Mouse (Mus musculus) central nervous system, embryonic 11.5 days (tissue): ENCODE measurements around the gene Angptl4. TPM values are rescaled to one million over a fixed set of nuclear protein-coding genes. Genes with fewer than 3 reads are reported as not detected.

Source experiments
- polyA plus RNA-seq: library from polyadenylated mRNA; depleted of rRNA; stranded (reverse); fragments of >200 nt; gene quantifications from 2 replicates; pipeline ENCODE4 v1.2.3, GENCODE M21; 2012; rRNA removed

Gene Angptl4
- polyA plus RNA-seq = 9.9 and 15.8 TPM in 2 replicates

GRCm38 (mm10) chr17:33781124-33781977 lies at the start of gene Angptl4:
Gene Angptl4, minus strand, starts transcription at chr17:33781830.

DNA sequence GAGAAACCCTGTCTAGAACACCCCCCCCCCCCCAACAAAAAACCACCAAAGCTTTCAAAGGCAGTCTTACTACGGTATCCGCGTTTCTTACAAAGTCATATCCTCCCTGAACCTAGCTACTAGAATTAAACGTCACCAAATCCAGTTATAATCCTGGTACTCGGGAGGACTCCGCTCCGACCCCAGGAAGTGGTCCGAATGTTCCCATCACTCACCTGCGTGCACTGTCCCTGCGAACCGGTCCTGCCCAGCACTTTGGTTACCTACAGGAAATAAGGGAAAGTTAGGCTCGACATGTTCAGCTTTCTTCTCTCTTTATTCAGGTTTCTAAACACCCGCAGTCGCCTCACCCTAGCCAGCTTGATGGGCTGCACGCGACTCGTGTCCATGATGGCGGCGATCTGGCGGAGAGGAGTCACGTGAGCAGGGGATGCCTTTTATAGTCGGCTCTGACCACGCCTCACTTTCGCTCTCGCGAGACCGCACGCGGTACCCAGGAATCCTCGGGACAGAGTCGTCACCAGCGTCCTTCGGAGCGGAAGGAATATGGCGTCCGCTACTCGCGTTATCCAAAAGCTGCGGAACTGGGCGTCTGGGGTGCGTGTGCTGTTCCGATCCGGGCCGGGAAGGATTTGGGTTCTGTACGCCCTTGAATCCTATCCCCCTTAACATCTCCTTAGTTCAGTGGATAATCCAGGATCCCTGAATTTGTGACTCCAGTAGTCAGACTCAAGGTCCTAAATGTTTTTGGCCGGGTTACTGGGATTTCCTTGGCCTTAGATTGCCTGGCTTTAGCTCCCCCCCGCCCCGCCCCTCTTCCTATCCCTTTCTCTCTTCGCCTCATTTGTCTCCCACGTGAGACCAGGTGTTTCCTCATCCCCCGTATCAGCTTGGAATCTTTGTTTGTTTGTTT lies 42.7 kb upstream of the Angptl4 start, which contains the start of the genes Rps28 and Ndufa7:
Gene Rps28, minus strand, starts transcription at position 479 of the 913 bp plus-strand sequence.
Gene Ndufa7, plus strand, starts transcription at position 489 of the 913 bp plus-strand sequence.

DNA sequence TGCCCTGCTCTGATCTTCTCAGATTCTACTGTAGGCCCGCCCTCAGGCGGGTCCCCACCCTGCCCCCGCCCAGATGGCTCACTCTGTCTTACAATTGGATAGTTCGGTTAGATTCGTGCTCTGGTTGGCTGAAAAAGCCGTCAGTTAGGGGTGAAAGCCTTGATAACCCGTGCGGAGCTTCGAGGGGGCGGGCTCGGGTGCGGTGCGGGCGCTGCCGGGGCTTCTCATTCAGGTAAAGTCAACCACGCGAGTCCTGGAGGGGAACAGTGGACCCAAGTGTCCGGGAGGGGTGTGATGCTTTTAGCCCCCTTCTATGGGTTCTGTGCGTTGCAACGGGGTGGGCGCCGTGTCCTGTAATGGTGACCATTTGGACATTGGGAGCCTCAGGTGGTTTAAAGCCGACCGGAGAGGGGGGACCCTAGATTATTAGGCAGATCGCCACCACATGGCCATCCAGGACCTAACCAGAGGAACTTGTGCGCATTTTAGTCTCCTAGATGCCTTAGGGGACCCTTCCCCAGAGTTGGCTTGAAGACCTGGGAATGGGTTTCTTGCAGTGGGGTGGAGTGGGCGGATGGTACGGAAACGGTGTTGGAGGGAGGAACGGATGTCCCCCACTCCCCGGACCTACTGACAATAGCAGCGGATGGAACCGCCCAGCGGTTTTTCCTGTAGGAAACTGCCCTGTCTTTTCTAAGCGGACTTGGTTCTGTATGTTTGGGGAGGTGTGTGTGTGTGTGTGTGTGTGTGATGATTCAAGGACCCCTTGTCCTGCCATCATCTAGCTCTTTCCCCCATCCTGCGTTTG lies 28.9 kb upstream of the Angptl4 start, which contains the start of gene Kank3:
Gene Kank3, plus strand, starts transcription at position 186 of the 808 bp plus-strand sequence.

GRCm38 (mm10) chr17:33760255-33761165 lies 21.1 kb downstream of the Angptl4 start, which contains the start of gene Rab11b:
Gene Rab11b, minus strand, starts transcription at chr17:33760530.

Other genes with a start within 250 kb of the Angptl4 start
- 1.7 TPM in 2 replicates for gene Myo1f, start 226.1 kb downstream of the Angptl4 start, polyA plus RNA-seq
- gene Zfp414, start 152.7 kb downstream of the Angptl4 start, polyA plus RNA-seq = 46.5 and 72.9 TPM in 2 replicates
- gene Pram1, start 143.8 kb downstream of the Angptl4 start, polyA plus RNA-seq = 0.60 and 0.77 TPM in 2 replicates
- gene Hnrnpm, start 95.0 kb downstream of the Angptl4 start, polyA plus RNA-seq = 448 and 832 TPM in 2 replicates
- 35.1 and 48.1 TPM in 2 replicates for gene March2, start 63.2 kb downstream of the Angptl4 start, polyA plus RNA-seq
- 229 and 347 TPM in 2 replicates for gene Rab11b, start 21.3 kb downstream of the Angptl4 start, polyA plus RNA-seq
- 26.6 and 36.0 TPM in 2 replicates for gene Kank3, start 28.7 kb upstream of the Angptl4 start, polyA plus RNA-seq
- gene Rps28, start 42.7 kb upstream of the Angptl4 start, polyA plus RNA-seq = 1,507 and 1,646 TPM in 2 replicates
- gene Ndufa7, start 42.7 kb upstream of the Angptl4 start, polyA plus RNA-seq = 204 and 305 TPM in 2 replicates
- 44.5 and 53.5 TPM in 2 replicates for gene Cd320, start 61.3 kb upstream of the Angptl4 start, polyA plus RNA-seq
- not detected in 2 replicates for gene Gm7029, start 92.0 kb upstream of the Angptl4 start, polyA plus RNA-seq
- 69.2 and 101 TPM in 2 replicates for gene Kifc1, start 108.8 kb upstream of the Angptl4 start, polyA plus RNA-seq
- 0.31 and 0.34 TPM in 2 replicates for gene Platr17, start 123.3 kb upstream of the Angptl4 start, polyA plus RNA-seq
- gene Daxx, start 127.6 kb upstream of the Angptl4 start, polyA plus RNA-seq = 44.9 and 59.5 TPM in 2 replicates
- gene Tapbp, start 134.1 kb upstream of the Angptl4 start, polyA plus RNA-seq = 10.9 and 14.0 TPM in 2 replicates
- 29.6 and 32.9 TPM in 2 replicates for gene Zbtb22, start 134.1 kb upstream of the Angptl4 start, polyA plus RNA-seq
- 130 and 228 TPM in 2 replicates for gene Rgl2, start 147.7 kb upstream of the Angptl4 start, polyA plus RNA-seq
- 119 and 140 TPM in 2 replicates for gene Pfdn6, start 158.5 kb upstream of the Angptl4 start, polyA plus RNA-seq
- gene Wdr46, start 158.8 kb upstream of the Angptl4 start, polyA plus RNA-seq = 32.1 and 46.5 TPM in 2 replicates
- gene B3galt4, start 169.7 kb upstream of the Angptl4 start, polyA plus RNA-seq = 4.3 and 4.7 TPM in 2 replicates
- 44.6 and 48.5 TPM in 2 replicates for gene Vps52, start 174.0 kb upstream of the Angptl4 start, polyA plus RNA-seq
- 1,239 and 1,610 TPM in 2 replicates for gene Rps18, start 174.2 kb upstream of the Angptl4 start, polyA plus RNA-seq
- 26.7 and 37.4 TPM in 2 replicates for gene H2-K1, start 218.5 kb upstream of the Angptl4 start, polyA plus RNA-seq
- 55.3 and 116 TPM in 2 replicates for gene Ring1, start 242.8 kb upstream of the Angptl4 start, polyA plus RNA-seq
- gene H2-Ke6, start 246.2 kb upstream of the Angptl4 start, polyA plus RNA-seq = 96.6 and 160 TPM in 2 replicates
- gene Slc39a7, start 249.9 kb upstream of the Angptl4 start, polyA plus RNA-seq = 118 and 126 TPM in 2 replicates
- 70.8 and 149 TPM in 2 replicates for gene Rxrb, start 250.0 kb upstream of the Angptl4 start, polyA plus RNA-seq